Mouse (Mus musculus): ENCODE data around the gene Fancg. TPM values are rescaled to one million over a fixed set of nuclear protein-coding genes. Genes with fewer than 3 reads are reported as not detected.

Fancg gene
- polyA plus RNA-seq, 1 experiment: 3.2 TPM

DNA sequence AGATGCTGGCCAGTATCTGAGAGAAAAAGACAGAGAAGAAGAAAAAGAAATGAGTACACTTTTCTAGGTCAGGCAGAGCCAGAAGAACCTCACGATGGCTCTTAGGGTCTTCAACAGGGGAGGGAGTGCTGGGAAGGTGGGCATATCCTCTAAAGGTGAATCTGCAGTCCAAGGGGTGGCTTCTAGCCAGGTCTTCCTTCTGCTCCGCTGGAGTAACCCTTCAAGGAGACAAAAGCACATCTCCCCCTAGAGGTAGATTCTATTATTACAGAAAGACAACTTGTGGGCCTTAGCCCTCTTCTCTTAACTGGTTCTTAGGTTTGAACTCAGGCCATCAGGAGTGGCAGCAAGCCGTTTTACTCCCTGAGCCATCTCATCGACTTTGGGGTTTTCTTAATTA is 42.3 kb upstream of the Fancg start:
- H3K4me3 ChIP-seq (ENCODE audit: insufficient read depth, poor library complexity, severe bottlenecking): no peak overlapping the region
- no peaks in the 10 kb centered on the region for H3K79me3 ChIP-seq (ENCODE audit: low read depth)
- no peak overlapping the region for H3ac ChIP-seq (ENCODE audit: control insufficient read depth, insufficient read length, low read depth)
- no peaks in the 10 kb centered on the region for H3K79me2 ChIP-seq (ENCODE audit: control insufficient read depth, insufficient read depth)
- no peaks in the 10 kb centered on the region for H3K27me3 ChIP-seq (ENCODE audit: control insufficient read depth, insufficient read depth, insufficient read length)
- H3K36me3 ChIP-seq (ENCODE audit: control insufficient read depth, insufficient read depth): no peaks in the 10 kb centered on the region
- TF ChIP-seq MYOG (IDR thresholded peaks at IDR 0.05; ENCODE audit: control insufficient read depth, extremely low read depth, insufficient read length) (no peak), USF1 (IDR thresholded peaks at IDR 0.05; ENCODE audit: low read depth) (no peak), FOSL1 (IDR thresholded peaks at IDR 0.05; ENCODE audit: insufficient read depth, low read length, poor library complexity, severe bottlenecking) (no peak), CEBPB (IDR thresholded peaks at IDR 0.05; ENCODE audit: low read depth) (no peak), CTCF (IDR thresholded peaks at IDR 0.05; ENCODE audit: control insufficient read depth, insufficient read depth, insufficient read length) (no peak), MYOD1 (IDR thresholded peaks at IDR 0.05; ENCODE audit: control insufficient read depth, insufficient read length, low read depth) (no peak), MAX (IDR thresholded peaks at IDR 0.05) (no peak)

GRCm38 (mm10) chr4:43047231-43047630 is 36.9 kb upstream of the Fancg start:
- Histone ChIP-seq H3K36me3 (ENCODE audit: control insufficient read depth, insufficient read depth) (no peaks in the 10 kb centered on the region), H3K27me3 (ENCODE audit: control insufficient read depth, insufficient read depth, insufficient read length) (no peaks in the 10 kb centered on the region), H3ac (ENCODE audit: control insufficient read depth, insufficient read length, low read depth) (no peak overlapping the region), H3K79me3 (ENCODE audit: low read depth) (no peaks in the 10 kb centered on the region), H3K4me3 (ENCODE audit: insufficient read depth, poor library complexity, severe bottlenecking) (no peak overlapping the region), H3K79me2 (ENCODE audit: control insufficient read depth, insufficient read depth) (no peaks in the 10 kb centered on the region)
- TF ChIP-seq MYOG (IDR thresholded peaks at IDR 0.05; ENCODE audit: control insufficient read depth, extremely low read depth, insufficient read length) (no peak), MYOD1 (IDR thresholded peaks at IDR 0.05; ENCODE audit: control insufficient read depth, insufficient read length, low read depth) (no peak), MAX (IDR thresholded peaks at IDR 0.05) (no peak), USF1 (IDR thresholded peaks at IDR 0.05; ENCODE audit: low read depth) (no peak), CEBPB (IDR thresholded peaks at IDR 0.05; ENCODE audit: low read depth) (no peak), CTCF (IDR thresholded peaks at IDR 0.05; ENCODE audit: control insufficient read depth, insufficient read depth, insufficient read length) (peak; percentile 24), FOSL1 (IDR thresholded peaks at IDR 0.05; ENCODE audit: insufficient read depth, low read length, poor library complexity, severe bottlenecking) (no peak)

DNA sequence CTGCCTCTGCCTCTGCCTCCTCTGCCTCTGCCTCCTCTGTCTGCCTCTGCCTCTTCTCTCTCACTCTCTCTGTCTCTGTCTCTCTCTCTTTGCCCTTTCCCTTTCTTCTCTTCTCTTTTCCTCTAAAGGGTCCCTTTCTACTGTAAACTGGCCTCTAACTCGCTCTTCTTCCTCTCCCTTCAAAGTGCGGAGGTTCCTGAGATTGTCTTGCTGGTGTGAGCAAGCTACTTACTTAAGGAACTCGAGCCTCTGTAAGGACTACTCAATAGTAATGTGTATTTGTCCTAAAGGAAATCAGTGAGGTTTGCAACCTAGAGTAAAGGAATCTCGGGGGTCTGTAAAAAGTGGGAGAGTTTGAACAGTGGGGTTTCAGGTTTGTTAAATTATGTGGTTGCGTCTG is 36.3 kb upstream of the Fancg start:
- Histone ChIP-seq H3K79me3 (ENCODE audit: low read depth) (no peaks in the 10 kb centered on the region), H3K4me3 (ENCODE audit: insufficient read depth, poor library complexity, severe bottlenecking) (no peak overlapping the region), H3K27me3 (ENCODE audit: control insufficient read depth, insufficient read depth, insufficient read length) (no peaks in the 10 kb centered on the region), H3K79me2 (ENCODE audit: control insufficient read depth, insufficient read depth) (no peaks in the 10 kb centered on the region), H3K36me3 (ENCODE audit: control insufficient read depth, insufficient read depth) (no peaks in the 10 kb centered on the region), H3ac (ENCODE audit: control insufficient read depth, insufficient read length, low read depth) (no peak overlapping the region)
- TF ChIP-seq MYOG (IDR thresholded peaks at IDR 0.05; ENCODE audit: control insufficient read depth, extremely low read depth, insufficient read length): no peak
- TF ChIP-seq CTCF (IDR thresholded peaks at IDR 0.05; ENCODE audit: control insufficient read depth, insufficient read depth, insufficient read length): no peak
- TF ChIP-seq MYOD1 (IDR thresholded peaks at IDR 0.05; ENCODE audit: control insufficient read depth, insufficient read length, low read depth): no peak
- TF ChIP-seq USF1 (IDR thresholded peaks at IDR 0.05; ENCODE audit: low read depth): no peak
- TF ChIP-seq CEBPB (IDR thresholded peaks at IDR 0.05; ENCODE audit: low read depth): no peak
- no peak for TF ChIP-seq MAX (IDR thresholded peaks at IDR 0.05)
- no peak for TF ChIP-seq FOSL1 (IDR thresholded peaks at IDR 0.05; ENCODE audit: insufficient read depth, low read length, poor library complexity, severe bottlenecking)

GRCm38 (mm10) chr4:43045659-43046302 is 35.5 kb upstream of the Fancg start, which contains the start of gene Fam214b:
TSS of gene Fam214b (minus strand) at chr4:43046220.
- H3K4me3 ChIP-seq (ENCODE audit: insufficient read depth, poor library complexity, severe bottlenecking): peak within 1 kb of the TSS; percentile 31

GRCm38 (mm10) chr4:43045285-43045658 is 35.0 kb upstream of the Fancg start:
- Histone ChIP-seq H3K27me3 (ENCODE audit: control insufficient read depth, insufficient read depth, insufficient read length) (no peaks in the 10 kb centered on the region), H3ac (ENCODE audit: control insufficient read depth, insufficient read length, low read depth) (no peak overlapping the region), H3K36me3 (ENCODE audit: control insufficient read depth, insufficient read depth) (no peaks in the 10 kb centered on the region), H3K4me3 (ENCODE audit: insufficient read depth, poor library complexity, severe bottlenecking) (peak overlapping the region; percentile 31), H3K79me3 (ENCODE audit: low read depth) (no peaks in the 10 kb centered on the region), H3K79me2 (ENCODE audit: control insufficient read depth, insufficient read depth) (no peaks in the 10 kb centered on the region)
- TF ChIP-seq MAX (IDR thresholded peaks at IDR 0.05) (no peak), CEBPB (IDR thresholded peaks at IDR 0.05; ENCODE audit: low read depth) (no peak), MYOD1 (IDR thresholded peaks at IDR 0.05; ENCODE audit: control insufficient read depth, insufficient read length, low read depth) (no peak), MYOG (IDR thresholded peaks at IDR 0.05; ENCODE audit: control insufficient read depth, extremely low read depth, insufficient read length) (no peak), CTCF (IDR thresholded peaks at IDR 0.05; ENCODE audit: control insufficient read depth, insufficient read depth, insufficient read length) (no peak), USF1 (IDR thresholded peaks at IDR 0.05; ENCODE audit: low read depth) (no peak), FOSL1 (IDR thresholded peaks at IDR 0.05; ENCODE audit: insufficient read depth, low read length, poor library complexity, severe bottlenecking) (no peak)

More at GRCm38 (mm10) chr4:43045659-43046302, 35.5 kb upstream of the Fancg start, which contains the start of gene Fam214b:
- Histone ChIP-seq H3K79me3 (ENCODE audit: low read depth) (no peaks in the 10 kb centered on the region), H3K36me3 (ENCODE audit: control insufficient read depth, insufficient read depth) (no peaks in the 10 kb centered on the region), H3ac (ENCODE audit: control insufficient read depth, insufficient read length, low read depth) (peak within 1 kb of the TSS; percentile 22), H3K79me2 (ENCODE audit: control insufficient read depth, insufficient read depth) (no peaks in the 10 kb centered on the region), H3K27me3 (ENCODE audit: control insufficient read depth, insufficient read depth, insufficient read length) (no peaks in the 10 kb centered on the region)
- TF ChIP-seq CTCF (IDR thresholded peaks at IDR 0.05; ENCODE audit: control insufficient read depth, insufficient read depth, insufficient read length) (no peak), USF1 (IDR thresholded peaks at IDR 0.05; ENCODE audit: low read depth) (peak; percentile 42), MYOG (IDR thresholded peaks at IDR 0.05; ENCODE audit: control insufficient read depth, extremely low read depth, insufficient read length) (no peak), MAX (IDR thresholded peaks at IDR 0.05) (peak; percentile 83)

Measured in C2C12 (cell line).